Mouse (Mus musculus) spleen, postnatal 10 days (tissue): ENCODE data around the gene Krtap5-3.
"Not testable (repeated sequence)": the region's sequence is repeated elsewhere in the genome, so short reads cannot be mapped to it uniquely, and the experiment has no call there.

Source experiments
- DNase-seq, 2 experiments: peaks; one replicate each; pipeline ENCODE4 v3.0.0; 2021 to 2022; ENCODE audit warnings: low spot score in 2 of 2

Gene Krtap5-3

GRCm38 (mm10) chr7:142201064-142201463, at the start of gene Krtap5-3:
Gene Krtap5-3, plus strand, starts transcription at chr7:142201364.
- no peak for DNase-seq

- no peak for DNase-seq
Measured at GRCm38 (mm10) chr7:142152191-142152590, 49.0 kb upstream of the Krtap5-3 start.

GRCm38 (mm10) chr7:142155308-142155707, 45.9 kb upstream of the Krtap5-3 start:
- DNase-seq, result no peak

GRCm38 (mm10) chr7:142157013-142157412, 44.2 kb upstream of the Krtap5-3 start, which contains the start of gene Gm29735:
Gene Gm29735, minus strand, starts transcription at chr7:142157113.
- DNase-seq, result not testable (repeated sequence)

- no peak for DNase-seq
Measured at GRCm38 (mm10) chr7:142159366-142159765, 41.8 kb upstream of the Krtap5-3 start.

GRCm38 (mm10) chr7:142165639-142166038, 35.5 kb upstream of the Krtap5-3 start, which contains the start of gene Gm4553:
Gene Gm4553, minus strand, starts transcription at chr7:142165739.
- not testable (repeated sequence) for DNase-seq

GRCm38 (mm10) chr7:142169836-142170235, 31.3 kb upstream of the Krtap5-3 start:
- no peak for DNase-seq

- DNase-seq, result not testable (repeated sequence)
Measured at GRCm38 (mm10) chr7:142175905-142176304, 25.3 kb upstream of the Krtap5-3 start, which contains the start of gene Krtap5-2. Gene Krtap5-2, minus strand, starts transcription at chr7:142176005.

GRCm38 (mm10) chr7:142178685-142179084, 22.5 kb upstream of the Krtap5-3 start:
- DNase-seq, result no peak

GRCm38 (mm10) chr7:142181021-142181420, 20.1 kb upstream of the Krtap5-3 start:
- no peak for DNase-seq

- no peak for DNase-seq
Measured at GRCm38 (mm10) chr7:142188156-142188555, 13.0 kb upstream of the Krtap5-3 start.

- no peak for DNase-seq
Measured at GRCm38 (mm10) chr7:142190289-142190688, 10.9 kb upstream of the Krtap5-3 start, which contains the start of gene Gm10153. Gene Gm10153, minus strand, starts transcription at chr7:142190389.

GRCm38 (mm10) chr7:142198748-142199147, 2.4 kb upstream of the Krtap5-3 start:
- no peak for DNase-seq

- no peak for DNase-seq
Measured at GRCm38 (mm10) chr7:142205488-142205887, 4.3 kb downstream of the Krtap5-3 start.

GRCm38 (mm10) chr7:142206891-142207290, 5.7 kb downstream of the Krtap5-3 start:
- DNase-seq, result not testable (repeated sequence)

GRCm38 (mm10) chr7:142211559-142211958, 10.4 kb downstream of the Krtap5-3 start, which contains the start of gene Gm7579:
Gene Gm7579, plus strand, starts transcription at chr7:142211859.
- DNase-seq, result no peak

- not testable (repeated sequence) for DNase-seq
Measured at GRCm38 (mm10) chr7:142212136-142212535, 11.0 kb downstream of the Krtap5-3 start.

- DNase-seq, result no peak
Measured at GRCm38 (mm10) chr7:142224518-142224917, 23.4 kb downstream of the Krtap5-3 start.

- DNase-seq, result not testable (repeated sequence)
Measured at GRCm38 (mm10) chr7:142229871-142230270, 28.7 kb downstream of the Krtap5-3 start, which contains the start of gene Krtap5-5. Gene Krtap5-5, minus strand, starts transcription at chr7:142229971.

- DNase-seq, result no peak
Measured at GRCm38 (mm10) chr7:142231540-142231939, 30.4 kb downstream of the Krtap5-3 start.

- DNase-seq, result no peak
Measured at GRCm38 (mm10) chr7:142240978-142241377, 39.8 kb downstream of the Krtap5-3 start, which contains the start of gene Gm40460. Gene Gm40460, minus strand, starts transcription at chr7:142241078.

GRCm38 (mm10) chr7:142249824-142250223, 48.7 kb downstream of the Krtap5-3 start:
- DNase-seq, result peak in 1 of 2 experiments; percentile 15
